Mouse (Mus musculus) small intestine, adult 2 months (tissue): ENCODE results near the gene Klk7. TPM values are rescaled to one million over a fixed set of nuclear protein-coding genes. Genes with fewer than 3 reads are reported as not detected.

Experiments used
- H3K27ac ChIP-seq: fragments of 200-500 bp; 2 replicates; pipeline ENCODE4 v1.5.1; 2012; ENCODE audit warnings: low read depth, low read length, control low read depth, inconsistent platforms; ENCODE audit not compliant: insufficient read depth
- H3K27me3 ChIP-seq: fragments of 200-500 bp; 2 replicates; pipeline ENCODE4 v1.6.1; 2012; ENCODE audit warnings: mild to moderate bottlenecking, moderate library complexity, low read length, inconsistent platforms; ENCODE audit not compliant: control insufficient read depth, insufficient read depth
- H3K36me3 ChIP-seq: fragments of 200-500 bp; 2 replicates; pipeline ENCODE4 v1.6.1; 2012; ENCODE audit warnings: mild to moderate bottlenecking, low read length, control low read depth, inconsistent platforms; ENCODE audit not compliant: control insufficient read depth, insufficient read depth
- H3K4me1 ChIP-seq: fragments of 200-500 bp; 2 replicates; pipeline ENCODE4 v1.6.1; 2012; ENCODE audit warnings: low read length, inconsistent platforms, mixed read lengths; ENCODE audit not compliant: control insufficient read depth, insufficient read depth, insufficient read length
- H3K4me3 ChIP-seq: fragments of 200-500 bp; 2 replicates; pipeline ENCODE4 v1.5.1; 2012; ENCODE audit warnings: low read depth, mild to moderate bottlenecking, control low read depth, inconsistent platforms, low read length, moderate library complexity
- CTCF ChIP-seq: fragments of 200-500 bp; IDR thresholded peaks from 2 replicates; pipeline ENCODE4 v1.5.1; 2012; ENCODE audit warnings: low read depth, mild to moderate bottlenecking, control low read depth, inconsistent platforms, low read length, moderate library complexity, mixed read lengths; ENCODE audit not compliant: insufficient replicate concordance, insufficient read length; ENCODE audit errors: extremely low read depth
- POLR2A ChIP-seq: fragments of 200-500 bp; IDR thresholded peaks from 2 replicates; pipeline ENCODE4 v1.6.1; 2012; ENCODE audit warnings: low read depth, mild to moderate bottlenecking, control low read depth, inconsistent platforms, low read length, moderate library complexity
- WGBS: fragments of 180-500 bp; shearing (Covaris S2); methylation state at CpG from one replicate; pipeline ENCODE4 v1.1.7; 2018; 5-methylcytosine and 5-hydroxymethylcytosine counted together
- polyA plus RNA-seq: library from polyadenylated mRNA; depleted of rRNA; stranded (reverse); fragments of >200 nt; gene quantifications from 2 replicates; pipeline ENCODE4 v1.2.3, GENCODE M21; 2012

Klk7 gene
- polyA plus RNA-seq, 1 experiment = not detected

DNA sequence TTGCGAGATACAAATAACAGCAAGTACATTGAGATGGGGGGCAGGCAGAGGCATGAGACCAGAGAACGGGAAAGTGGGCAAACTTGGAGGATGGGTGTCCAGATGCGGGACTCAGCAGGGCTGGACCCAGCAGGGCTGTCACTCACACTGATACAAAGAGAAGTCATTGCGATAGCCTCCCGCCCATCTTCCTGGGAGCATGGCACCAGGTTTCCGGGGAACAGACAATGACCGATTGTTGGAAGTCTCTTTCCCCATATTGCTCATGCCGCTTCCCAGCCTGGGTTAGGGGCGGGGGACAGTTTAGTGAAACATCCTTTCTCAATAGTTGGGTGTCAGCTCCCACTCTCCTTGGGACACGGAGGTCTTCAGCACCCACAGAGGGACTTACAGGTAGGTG is 13.1 kb downstream of the Klk7 start, which contains the start of gene Klk6:
Gene Klk6, plus strand, starts transcription at position 301 of the 400 bp plus-strand sequence.
- Histone ChIP-seq H3K27me3 (no peaks in the 10 kb centered on the region), H3K36me3 (no peaks in the 10 kb centered on the region), H3K27ac (no peak within 1 kb of the TSS), H3K4me3 (no peak within 1 kb of the TSS), H3K4me1 (no peaks in the 10 kb centered on the region)
- WGBS = 77% methylated on average over 10 of the region's 10 CpGs
- TF ChIP-seq POLR2A (no peak), CTCF (no peak)

DNA sequence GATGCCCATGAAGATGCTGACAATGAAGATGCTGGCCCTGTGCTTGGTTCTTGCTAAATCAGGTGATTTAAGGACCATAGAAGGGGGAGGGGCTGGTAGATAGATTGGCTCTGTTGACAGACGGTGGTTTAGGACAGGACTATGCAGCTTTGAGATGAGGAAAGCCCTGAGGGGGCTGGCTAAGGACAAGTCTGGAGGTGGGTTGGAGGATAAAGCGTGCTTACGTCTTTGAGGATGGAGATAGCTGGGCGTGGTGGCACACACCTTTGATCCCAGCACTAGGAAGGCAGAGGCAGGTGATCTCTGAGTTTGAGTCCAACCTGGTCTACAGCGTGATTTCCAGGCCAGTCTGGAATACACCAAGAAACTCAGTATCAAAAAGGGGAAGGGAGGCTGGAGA is 15.0 kb downstream of the Klk7 start:
- Histone ChIP-seq H3K36me3 (no peaks in the 10 kb centered on the region), H3K27ac (no peak overlapping the region), H3K4me1 (no peaks in the 10 kb centered on the region), H3K27me3 (no peaks in the 10 kb centered on the region), H3K4me3 (no peak overlapping the region)
- WGBS = 64% methylated on average over 5 of the region's 5 CpGs
- TF ChIP-seq CTCF (no peak), POLR2A (no peak)

DNA sequence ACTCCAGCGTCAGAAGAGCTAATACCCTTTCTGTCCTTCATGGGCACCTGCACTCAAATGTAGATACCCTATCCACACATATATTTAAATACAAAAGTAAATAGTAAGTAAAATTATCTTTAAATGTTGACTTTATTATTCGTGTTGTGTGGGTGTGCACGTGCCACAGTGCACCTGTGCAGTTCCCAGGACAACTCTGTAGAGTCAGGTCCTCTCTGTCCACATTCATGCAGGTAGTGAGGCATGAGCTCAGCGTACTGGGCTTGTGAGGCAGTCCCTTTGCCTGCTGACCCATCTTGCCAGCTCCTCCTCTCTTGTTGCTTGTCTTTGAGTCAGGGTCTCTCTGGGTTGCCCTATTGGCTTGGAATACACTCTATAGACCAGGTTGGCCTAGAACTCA is 16.6 kb downstream of the Klk7 start:
- Histone ChIP-seq H3K36me3 (no peaks in the 10 kb centered on the region), H3K4me1 (no peaks in the 10 kb centered on the region), H3K27ac (no peak overlapping the region), H3K27me3 (no peaks in the 10 kb centered on the region), H3K4me3 (no peak overlapping the region)
- WGBS = 66% methylated on average over 4 of the region's 4 CpGs
- TF ChIP-seq POLR2A (no peak), CTCF (no peak)

DNA sequence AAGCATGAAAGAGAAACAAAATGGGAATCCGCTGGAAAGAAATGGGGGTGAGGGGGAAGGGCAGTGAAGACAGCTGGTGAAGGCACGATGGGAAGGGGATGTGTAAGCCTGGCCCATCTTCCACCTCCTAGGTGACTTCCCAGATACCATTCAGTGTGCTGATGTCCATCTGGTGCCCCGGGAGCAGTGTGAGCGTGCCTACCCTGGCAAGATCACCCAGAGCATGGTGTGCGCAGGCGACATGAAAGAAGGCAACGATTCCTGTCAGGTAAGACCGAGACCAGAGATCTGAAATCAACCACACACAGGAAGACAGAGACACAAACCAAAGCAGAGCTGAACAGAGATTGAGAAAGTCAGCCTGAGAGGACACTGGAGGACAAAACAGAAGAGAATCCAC is 17.9 kb downstream of the Klk7 start:
- TF ChIP-seq CTCF (no peak), POLR2A (no peak)
- WGBS = 88% methylated on average over 8 of the region's 8 CpGs
- no peak overlapping the region for H3K27ac ChIP-seq
- no peaks in the 10 kb centered on the region for H3K27me3 ChIP-seq
- H3K36me3 ChIP-seq = no peaks in the 10 kb centered on the region
- no peaks in the 10 kb centered on the region for H3K4me1 ChIP-seq
- no peak overlapping the region for H3K4me3 ChIP-seq

DNA sequence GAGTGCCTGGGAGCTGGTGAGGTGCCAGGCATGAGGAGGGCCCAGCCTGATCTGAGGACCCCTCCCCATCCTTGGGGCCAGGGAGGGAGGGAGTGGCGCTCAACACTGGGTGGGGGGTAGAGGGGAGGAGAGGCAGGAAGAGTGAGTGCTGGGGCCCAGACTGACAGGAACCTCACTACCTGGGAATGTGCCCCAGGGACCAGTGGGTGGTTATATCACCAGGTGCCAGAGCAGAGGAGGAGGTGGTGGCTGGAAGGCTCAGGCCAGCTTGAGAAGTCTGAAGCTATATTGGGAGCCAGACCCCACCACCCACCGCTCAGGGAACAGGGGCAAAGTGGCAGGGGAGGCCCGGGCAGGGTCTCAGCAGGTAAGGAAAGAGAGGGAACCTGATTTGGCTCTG is 30.6 kb downstream of the Klk7 start, which contains the start of gene Klk5:
Gene Klk5, plus strand, starts transcription at position 271 of the 400 bp plus-strand sequence.
- no peak within 1 kb of the TSS for H3K27ac ChIP-seq
- no peak within 1 kb of the TSS for H3K4me3 ChIP-seq
- no peaks in the 10 kb centered on the region for H3K36me3 ChIP-seq
- no peaks in the 10 kb centered on the region for H3K4me1 ChIP-seq
- 40% methylated on average over 3 of the region's 3 CpGs for WGBS
- no peak for TF ChIP-seq CTCF
- H3K27me3 ChIP-seq = no peaks in the 10 kb centered on the region

DNA sequence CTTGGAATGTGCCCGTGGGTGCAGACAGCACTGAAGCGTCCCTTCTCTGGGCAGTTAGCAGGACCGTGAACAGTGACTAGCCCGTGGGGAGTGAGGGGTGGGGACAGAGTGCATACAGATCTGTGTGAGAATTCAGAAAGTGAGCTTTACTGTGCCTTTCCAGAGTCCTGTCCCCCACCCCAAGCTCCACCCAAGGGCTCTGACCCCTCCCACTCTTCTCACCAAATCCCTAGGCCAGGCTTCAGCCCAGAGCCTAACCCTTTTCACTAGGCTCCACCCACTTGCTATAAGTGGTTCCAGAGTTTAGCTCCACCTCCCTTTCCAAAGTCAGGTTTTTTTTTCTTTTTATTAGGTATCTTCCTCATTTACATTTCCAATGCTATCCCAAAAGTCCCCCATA is 32.7 kb downstream of the Klk7 start:
- Histone ChIP-seq H3K27ac (no peak overlapping the region), H3K4me3 (no peak overlapping the region), H3K4me1 (no peaks in the 10 kb centered on the region), H3K36me3 (no peaks in the 10 kb centered on the region), H3K27me3 (no peaks in the 10 kb centered on the region)
- TF ChIP-seq POLR2A = no peak
- TF ChIP-seq CTCF = no peak
- WGBS = 82% methylated on average over 4 of the region's 4 CpGs

DNA sequence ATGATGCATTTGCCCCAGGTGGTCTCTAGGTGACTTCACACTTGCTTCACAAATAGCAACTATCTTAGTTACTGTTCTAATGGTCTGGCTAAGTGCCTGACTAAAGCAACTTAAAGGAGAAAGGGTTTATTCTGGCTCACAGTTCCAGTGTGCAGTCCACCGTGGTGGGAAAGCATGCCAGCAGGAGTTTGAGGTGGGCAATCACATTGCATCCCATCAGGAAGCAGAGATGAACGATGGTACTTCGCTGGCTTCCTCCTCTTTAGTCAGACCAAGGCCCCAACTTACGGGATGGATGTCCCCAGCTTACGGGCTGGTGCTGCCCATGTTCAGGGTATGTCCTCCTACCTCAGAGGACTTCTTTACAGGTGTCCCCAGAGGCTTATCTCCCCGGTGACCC is 40.5 kb downstream of the Klk7 start:
- H3K4me3 ChIP-seq = no peak overlapping the region
- WGBS = 87% methylated on average over 6 of the region's 6 CpGs

DNA sequence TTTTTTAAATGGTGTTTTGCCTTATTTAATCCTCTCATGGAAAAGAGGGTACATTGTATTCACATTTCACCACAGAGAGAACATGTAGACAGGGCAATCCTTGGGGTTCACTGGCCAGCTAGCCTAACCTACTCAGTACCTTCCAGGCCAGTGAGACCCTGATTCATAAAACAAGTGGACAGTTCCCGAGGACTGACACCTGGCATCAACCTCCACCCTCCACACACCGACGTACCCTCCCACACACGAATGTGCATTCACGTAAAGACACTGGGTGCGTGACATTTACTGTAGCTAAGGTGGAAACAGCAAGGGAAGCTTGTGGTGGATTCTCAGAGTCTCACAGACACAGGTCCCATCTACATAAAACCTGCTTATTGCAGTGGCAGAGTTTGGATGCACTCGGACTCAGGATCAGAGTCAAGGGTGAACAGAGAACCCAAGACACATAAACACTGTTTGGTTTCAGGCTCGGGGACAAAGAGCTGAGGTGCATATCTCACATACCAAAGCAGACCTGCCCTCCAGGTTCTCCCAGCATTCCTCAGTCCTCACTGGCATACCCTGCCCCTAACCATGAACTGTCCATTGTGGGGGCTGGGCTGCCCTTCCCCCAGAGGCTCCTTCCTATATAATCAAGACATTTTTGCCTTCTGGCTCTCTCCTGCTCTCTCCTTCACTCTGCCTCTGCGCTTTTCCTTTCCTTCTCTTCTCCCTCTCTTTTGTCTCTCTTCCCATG is 43.7 kb downstream of the Klk7 start:
- TF ChIP-seq CTCF = no peak
- no peak for TF ChIP-seq POLR2A
- no peak overlapping the region for H3K27ac ChIP-seq
- H3K27me3 ChIP-seq = no peaks in the 10 kb centered on the region
- 70% methylated on average over 9 of the region's 9 CpGs for WGBS
- no peak overlapping the region for H3K4me3 ChIP-seq
- no peaks in the 10 kb centered on the region for H3K36me3 ChIP-seq
- no peaks in the 10 kb centered on the region for H3K4me1 ChIP-seq

More for the DNA sequence above, 40.5 kb downstream of the Klk7 start:
- Histone ChIP-seq H3K4me1 (no peaks in the 10 kb centered on the region), H3K27me3 (no peaks in the 10 kb centered on the region), H3K36me3 (no peaks in the 10 kb centered on the region), H3K27ac (no peak overlapping the region)
- TF ChIP-seq CTCF (no peak), POLR2A (no peak)
